Mouse (Mus musculus) spleen, embryonic (tissue): ENCODE measurements around the gene Ccm2.

ENCODE experiments used
- CTCF ChIA-PET: fragments of 350-600 bp; sonication (Branson Sonifier 250); formaldehyde crosslinking; loops from one replicate; lab custom pipeline; 2022; lab: Charles Lee

The Ccm2 gene

DNA sequence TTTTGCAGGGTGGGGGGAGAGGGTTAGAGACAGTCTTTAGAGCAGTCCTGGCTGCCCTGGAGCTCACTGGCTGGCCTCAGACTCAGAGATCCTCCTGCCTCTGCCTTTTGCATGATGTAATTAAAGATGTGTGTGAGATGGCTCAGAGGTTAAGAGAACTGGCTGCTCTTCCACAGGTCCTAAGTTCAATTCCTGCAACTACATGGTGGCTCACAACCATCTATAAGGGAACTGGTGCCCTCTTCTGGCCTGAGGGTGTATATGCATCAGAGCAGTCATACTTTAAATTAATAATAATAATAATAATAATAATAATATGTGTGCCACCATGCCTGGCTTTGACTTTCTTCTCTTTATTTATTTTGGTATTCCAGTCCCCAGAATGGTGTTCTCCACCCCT, 83.0 kb downstream of the Ccm2 start:
- CTCF ChIA-PET, result interaction anchor here (0.7 kb wide), 2 partner anchors 160 to 243 kb away, joined by 3 to 5 read pairs; no protein-coding TSS in a partner anchor

DNA sequence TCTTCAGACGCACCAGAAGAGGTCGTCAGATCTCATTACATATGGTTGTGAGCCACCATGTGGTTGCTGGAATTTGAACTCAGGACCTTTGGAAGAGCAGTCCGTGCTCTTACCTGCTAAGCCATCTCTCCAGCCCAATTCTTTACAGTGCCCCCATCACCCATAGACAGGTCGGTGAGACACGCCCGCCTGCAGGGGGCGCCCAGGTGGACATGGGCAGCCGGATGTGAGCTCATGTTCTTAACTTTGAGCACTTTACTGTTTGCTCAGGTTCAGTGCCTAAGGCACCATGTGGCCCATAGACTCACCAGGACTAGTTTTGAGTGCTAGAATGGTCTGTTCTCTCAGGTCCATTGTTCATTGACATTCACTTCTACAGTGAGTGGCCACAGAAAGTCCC, 89.5 kb downstream of the Ccm2 start:
- CTCF ChIA-PET, result no interaction called here

DNA sequence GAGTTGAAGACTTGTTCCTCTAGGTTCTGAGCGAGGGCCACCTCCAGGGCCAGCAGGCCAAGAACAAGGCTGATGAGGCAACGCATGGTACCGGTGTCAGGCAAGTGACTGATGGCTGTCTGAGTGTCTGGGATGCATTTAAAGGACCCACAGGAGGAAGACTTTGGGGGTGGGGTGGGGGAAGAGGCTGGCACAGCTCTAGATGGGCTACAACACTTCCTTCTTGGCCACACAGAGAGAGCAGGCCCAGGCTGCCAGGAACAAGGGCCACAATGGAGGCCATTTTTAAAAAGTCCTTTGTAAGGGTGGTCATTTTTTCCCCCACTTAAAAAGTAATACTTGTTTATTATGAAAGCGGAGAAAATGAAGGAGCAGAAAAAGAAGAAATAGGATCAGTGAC, 91.8 kb downstream of the Ccm2 start, which contains the start of gene Wap:
Wap (minus strand) TSS at position 101 of the 400 bp plus-strand sequence.
- CTCF ChIA-PET, result no interaction called here

DNA sequence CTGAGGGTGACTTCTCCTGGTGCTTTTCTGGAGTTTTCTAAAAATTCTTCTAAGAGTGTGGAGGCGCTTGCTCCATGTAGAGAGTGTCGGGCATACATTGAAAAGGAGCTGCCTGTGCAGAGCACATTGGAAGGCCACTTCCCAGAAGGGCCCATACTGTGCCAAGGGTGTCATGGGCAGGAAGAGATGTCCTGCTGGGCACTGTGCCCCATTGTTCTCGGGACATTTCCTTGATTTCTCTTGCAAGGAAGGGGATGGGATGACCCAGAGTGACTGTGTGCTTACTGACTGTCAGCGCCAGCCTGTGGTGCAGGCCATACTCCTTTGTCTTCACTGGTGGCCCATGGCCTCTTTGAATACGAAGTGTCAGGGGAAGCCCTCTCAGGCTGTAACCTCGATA, 92.4 kb downstream of the Ccm2 start:
- CTCF ChIA-PET, result no interaction called here

DNA sequence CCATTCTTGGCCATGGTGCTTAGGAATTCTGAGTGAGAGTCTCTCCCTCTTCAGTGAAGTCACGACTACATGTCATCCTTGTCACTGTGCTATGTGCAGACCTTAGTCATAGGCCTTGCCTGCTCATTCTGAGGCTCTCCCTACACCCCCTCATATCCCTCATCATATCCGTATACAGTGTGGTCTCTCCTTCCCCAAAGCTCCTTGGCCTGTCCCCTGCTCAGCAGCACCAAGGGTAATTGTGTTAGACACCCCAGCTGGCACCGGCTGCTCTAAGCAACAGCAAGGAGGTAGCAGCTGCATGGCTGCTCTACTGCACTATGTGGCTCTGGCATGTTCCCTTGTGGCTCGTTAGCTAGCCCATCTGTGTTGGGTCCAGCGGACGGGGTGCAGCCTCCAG, 97.9 kb downstream of the Ccm2 start:
- CTCF ChIA-PET, result no interaction called here
